Mouse (Mus musculus): ENCODE measurements around the gene Zfp423. TPM values are rescaled to one million over a fixed set of nuclear protein-coding genes. Genes with fewer than 3 reads are reported as not detected.

Gene Zfp423
- total RNA-seq, 2 experiments from 2014 or later = 6.1 to 6.7 TPM

GRCm38 (mm10) chr8:87915763-87916162 lies 43.6 kb downstream of the Zfp423 start:
- DNase-seq (ENCODE audit: low spot score) = peak; percentile 44
- intact Hi-C loops (cut with DNase I) = loop anchor here (5.0 kb wide), 1 partner anchor 42 kb away; the partner anchor contains the start of gene Zfp423

- intact Hi-C loops (cut with DNase I) = no loop called here
- no peak for DNase-seq (ENCODE audit: low spot score)
Measured at GRCm38 (mm10) chr8:87914247-87914967, 45.0 kb downstream of the Zfp423 start.

- intact Hi-C loops (cut with DNase I) = no loop called here
Measured at GRCm38 (mm10) chr8:87908940-87909339, 50.5 kb downstream of the Zfp423 start.

GRCm38 (mm10) chr8:87905404-87905803 lies 54.0 kb downstream of the Zfp423 start:
- intact Hi-C loops (cut with DNase I) = no loop called here
- DNase-seq (ENCODE audit: low spot score) = no peak

More at GRCm38 (mm10) chr8:87908940-87909339, 50.5 kb downstream of the Zfp423 start:
- DNase-seq (ENCODE audit: low spot score) = no peak

GRCm38 (mm10) chr8:87904108-87904507 lies 55.3 kb downstream of the Zfp423 start:
- no peak for DNase-seq (ENCODE audit: low spot score)
- intact Hi-C loops (cut with DNase I) = no loop called here

- intact Hi-C loops (cut with DNase I) = no loop called here
Measured at GRCm38 (mm10) chr8:87895203-87896041, 64.0 kb downstream of the Zfp423 start.

GRCm38 (mm10) chr8:87894287-87894686 lies 65.1 kb downstream of the Zfp423 start:
- intact Hi-C loops (cut with DNase I) = no loop called here
- no peak for DNase-seq (ENCODE audit: low spot score)

More at GRCm38 (mm10) chr8:87895203-87896041, 64.0 kb downstream of the Zfp423 start:
- no peak for DNase-seq (ENCODE audit: low spot score)

- no peak for DNase-seq (ENCODE audit: low spot score)
- intact Hi-C loops (cut with DNase I) = no loop called here
Measured at GRCm38 (mm10) chr8:87893547-87893946, 65.8 kb downstream of the Zfp423 start.

GRCm38 (mm10) chr8:87892891-87893290 lies 66.5 kb downstream of the Zfp423 start:
- intact Hi-C loops (cut with DNase I) = no loop called here
- DNase-seq (ENCODE audit: low spot score) = no peak

GRCm38 (mm10) chr8:87891884-87892283 lies 67.5 kb downstream of the Zfp423 start:
- no peak for DNase-seq (ENCODE audit: low spot score)
- intact Hi-C loops (cut with DNase I) = no loop called here

- DNase-seq (ENCODE audit: low spot score) = no peak
- intact Hi-C loops (cut with DNase I) = no loop called here
Measured at GRCm38 (mm10) chr8:87887956-87888355, 71.4 kb downstream of the Zfp423 start.

GRCm38 (mm10) chr8:87881088-87881487 lies 78.3 kb downstream of the Zfp423 start:
- intact Hi-C loops (cut with DNase I) = no loop called here
- no peak for DNase-seq (ENCODE audit: low spot score)

GRCm38 (mm10) chr8:87875852-87876251 lies 83.5 kb downstream of the Zfp423 start:
- intact Hi-C loops (cut with DNase I) = loop anchor here (5.0 kb wide), 1 partner anchor 86 kb away; no protein-coding TSS in a partner anchor
- DNase-seq (ENCODE audit: low spot score) = no peak

- intact Hi-C loops (cut with DNase I) = loop anchor here (5.0 kb wide), 1 partner anchor 87 kb away; no protein-coding TSS in a partner anchor
- DNase-seq (ENCODE audit: low spot score) = peak; percentile 18
Measured at GRCm38 (mm10) chr8:87875452-87875851, 83.9 kb downstream of the Zfp423 start.

GRCm38 (mm10) chr8:87872987-87873550 lies 86.3 kb downstream of the Zfp423 start:
- DNase-seq (ENCODE audit: low spot score) = no peak
- intact Hi-C loops (cut with DNase I) = no loop called here

- no peak for DNase-seq (ENCODE audit: low spot score)
- intact Hi-C loops (cut with DNase I) = no loop called here
Measured at GRCm38 (mm10) chr8:87872356-87872930, 87.0 kb downstream of the Zfp423 start.

GRCm38 (mm10) chr8:87866586-87866985 lies 92.8 kb downstream of the Zfp423 start:
- intact Hi-C loops (cut with DNase I) = no loop called here
- DNase-seq (ENCODE audit: low spot score) = no peak

- intact Hi-C loops (cut with DNase I) = no loop called here
- no peak for DNase-seq (ENCODE audit: low spot score)
Measured at GRCm38 (mm10) chr8:87864236-87864635, 95.2 kb downstream of the Zfp423 start.

- intact Hi-C loops (cut with DNase I) = no loop called here
- no peak for DNase-seq (ENCODE audit: low spot score)
Measured at GRCm38 (mm10) chr8:87863128-87863527, 96.3 kb downstream of the Zfp423 start.

- DNase-seq (ENCODE audit: low spot score) = no peak
- intact Hi-C loops (cut with DNase I) = no loop called here
Measured at GRCm38 (mm10) chr8:87861718-87862117, 97.7 kb downstream of the Zfp423 start.

Data from heart, postnatal 25 days (tissue).